Mouse (Mus musculus) gastrocnemius, adult 2 months (tissue): ENCODE measurements around the gene Fgfr2. TPM values are rescaled to one million over a fixed set of nuclear protein-coding genes. Genes with fewer than 3 reads are reported as not detected.

Source experiments
- DNase-seq: peaks from one replicate; pipeline ENCODE4 v3.0.0; 2022
- H3K27ac ChIP-seq: fragments of 200-600 bp; 2 replicates; pipeline ENCODE4 v1.8.1; 2022; ENCODE audit warnings: mild to moderate bottlenecking
- H3K4me3 ChIP-seq: fragments of 200-600 bp; 2 replicates; pipeline ENCODE4 v1.8.1; 2022; ENCODE audit warnings: mild to moderate bottlenecking, moderate library complexity
- CTCF ChIP-seq: fragments of 200-600 bp; IDR thresholded peaks from 2 replicates; pipeline ENCODE4 v1.8.1; 2022; ENCODE audit warnings: antibody characterized with exemption, mild to moderate bottlenecking, moderate library complexity
- intact Hi-C: fragments of 180-260 bp; cut with DNase I; formaldehyde crosslinking; loops from one replicate; pipeline ENCODE4 v1.15.1; 2025
- total RNA-seq, 2 experiments: library from RNA; stranded (reverse); gene quantifications; 2 replicates each; pipeline ENCODE4 v1.2.3; 2021

Gene Fgfr2
- total RNA-seq, 2 experiments from 2014 or later = 0.15 to 0.33 TPM

DNA sequence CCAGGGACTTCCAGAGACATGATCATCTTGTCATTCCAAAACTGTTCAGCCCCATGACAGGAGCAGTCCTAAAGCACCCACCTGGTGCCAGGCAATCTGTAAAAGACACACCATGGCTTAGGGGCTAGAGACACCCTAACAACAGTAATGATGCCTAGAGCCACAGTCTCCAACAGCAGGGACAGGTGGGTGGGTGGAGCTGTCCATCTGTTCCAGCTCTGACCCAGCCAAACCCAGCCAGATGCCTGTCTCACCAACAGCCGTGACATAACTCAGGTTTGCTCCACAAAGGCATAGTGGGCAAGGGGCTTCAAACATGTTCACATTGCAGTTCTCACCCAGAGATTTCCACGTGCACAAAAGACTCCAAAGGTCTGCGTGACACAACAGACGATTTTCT is 841.4 kb downstream of the Fgfr2 start:
- no peak overlapping the region for H3K4me3 ChIP-seq
- no peak for TF ChIP-seq CTCF
- no peak overlapping the region for H3K27ac ChIP-seq
- intact Hi-C loops = no loop called here
- no peak for DNase-seq

DNA sequence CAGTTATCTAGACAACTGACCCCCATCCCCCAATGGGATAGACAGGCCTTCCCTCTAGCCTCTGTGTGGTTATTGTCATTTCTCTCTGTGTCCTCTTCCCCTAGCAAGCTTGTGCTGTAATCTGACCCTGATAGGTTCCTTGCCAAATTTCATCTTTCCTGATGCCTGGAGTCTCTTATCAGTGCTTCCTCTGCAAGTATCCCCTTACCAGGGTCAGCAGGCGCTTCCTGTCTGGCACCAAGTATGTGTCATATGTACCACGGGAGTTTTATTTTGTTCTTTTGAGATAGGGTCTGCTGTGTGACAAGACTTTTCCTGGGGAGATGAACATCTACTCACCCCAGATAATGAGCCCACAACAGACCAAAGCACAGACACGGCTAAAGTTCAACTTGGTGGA is 844.5 kb downstream of the Fgfr2 start:
- no peak overlapping the region for H3K4me3 ChIP-seq
- no peak for TF ChIP-seq CTCF
- DNase-seq = no peak
- H3K27ac ChIP-seq = no peak overlapping the region
- intact Hi-C loops = no loop called here

DNA sequence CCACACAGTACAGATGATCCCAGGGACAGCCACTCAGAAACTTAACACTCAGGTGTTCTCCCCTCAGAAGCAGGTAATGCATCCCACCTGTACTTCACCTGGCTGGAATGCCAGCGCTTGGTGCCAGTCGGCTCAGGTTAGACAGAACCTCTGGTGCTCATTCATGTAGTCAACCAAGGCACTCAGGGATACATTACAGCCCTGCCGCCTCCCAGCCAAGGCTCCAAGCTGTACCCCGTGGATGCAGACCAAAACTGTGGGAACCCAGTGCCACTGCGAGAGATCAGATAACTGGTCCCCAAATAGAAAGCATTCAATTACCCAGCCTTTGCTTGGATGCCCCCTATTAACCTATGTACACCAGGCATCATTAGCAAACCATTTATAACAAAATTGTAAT is 846.9 kb downstream of the Fgfr2 start:
- intact Hi-C loops = no loop called here
- Histone ChIP-seq H3K4me3 (no peak overlapping the region), H3K27ac (no peak overlapping the region)
- DNase-seq = peak; percentile 68
- no peak for TF ChIP-seq CTCF

DNA sequence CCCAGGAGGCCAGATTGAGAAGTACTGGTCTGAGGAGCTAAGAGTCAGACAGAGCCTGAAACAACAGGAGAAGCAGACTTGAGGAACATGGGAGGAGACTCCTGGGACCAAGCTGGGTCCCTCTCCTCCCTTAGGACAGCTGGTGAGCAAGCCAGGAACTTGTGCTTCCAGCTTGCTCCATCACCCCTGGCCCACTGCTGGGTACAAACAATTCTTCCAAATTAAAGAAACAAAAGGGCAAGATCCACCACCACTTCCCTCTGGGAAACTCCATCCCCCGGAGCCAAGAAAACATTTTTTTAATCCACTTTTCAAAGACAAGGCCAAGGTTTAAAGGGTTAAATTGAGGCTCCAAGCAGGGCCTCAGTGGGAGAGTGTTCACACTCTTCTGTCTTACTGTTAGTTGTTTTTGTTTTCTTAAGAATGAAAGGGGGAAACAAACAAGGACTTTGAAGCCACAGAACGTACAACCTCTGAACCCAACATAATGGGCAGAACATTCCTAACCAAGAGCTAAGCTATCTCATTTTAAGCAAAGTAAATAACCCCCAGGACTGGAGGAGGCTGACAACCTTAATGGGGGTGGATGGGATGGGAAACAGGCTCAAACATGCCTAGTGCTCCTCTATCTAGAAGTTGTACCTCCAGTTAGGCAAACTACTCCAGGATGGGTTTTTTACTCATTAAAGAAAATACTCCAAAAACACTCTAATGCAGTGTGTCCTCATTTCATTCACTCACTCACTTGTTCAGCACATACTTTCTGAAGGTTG is 849.2 kb downstream of the Fgfr2 start:
- Histone ChIP-seq H3K27ac (no peak overlapping the region), H3K4me3 (no peak overlapping the region)
- intact Hi-C loops = no loop called here
- no peak for TF ChIP-seq CTCF
- no peak for DNase-seq

- DNase-seq = no peak
- intact Hi-C loops = no loop called here
- no peak for TF ChIP-seq CTCF
- H3K4me3 ChIP-seq = no peak overlapping the region
- H3K27ac ChIP-seq = no peak overlapping the region
Measured at GRCm38 (mm10) chr7:132272984-132273383, 850.2 kb downstream of the Fgfr2 start.

DNA sequence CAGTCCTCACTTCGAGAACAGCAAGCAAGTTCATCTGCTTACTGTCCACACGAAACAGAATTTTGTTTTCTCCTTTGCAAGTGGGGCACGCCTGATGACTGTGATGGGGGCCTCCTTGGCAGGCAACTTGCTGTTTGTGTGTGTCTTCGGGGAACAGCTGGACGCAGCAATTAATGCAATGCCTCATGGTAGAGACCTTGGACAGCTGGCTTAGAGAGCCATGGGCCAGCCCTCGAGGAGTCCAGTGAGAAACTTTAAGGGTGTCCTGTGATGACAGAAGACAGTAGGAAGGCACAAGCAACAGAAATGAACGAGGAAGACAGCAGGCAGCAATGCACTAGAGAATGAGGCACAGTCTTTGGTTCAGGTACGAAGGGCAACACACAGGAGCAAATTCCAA is 852.8 kb downstream of the Fgfr2 start:
- Histone ChIP-seq H3K4me3 (no peak overlapping the region), H3K27ac (no peak overlapping the region)
- no peak for DNase-seq
- intact Hi-C loops = no loop called here
- TF ChIP-seq CTCF = no peak

DNA sequence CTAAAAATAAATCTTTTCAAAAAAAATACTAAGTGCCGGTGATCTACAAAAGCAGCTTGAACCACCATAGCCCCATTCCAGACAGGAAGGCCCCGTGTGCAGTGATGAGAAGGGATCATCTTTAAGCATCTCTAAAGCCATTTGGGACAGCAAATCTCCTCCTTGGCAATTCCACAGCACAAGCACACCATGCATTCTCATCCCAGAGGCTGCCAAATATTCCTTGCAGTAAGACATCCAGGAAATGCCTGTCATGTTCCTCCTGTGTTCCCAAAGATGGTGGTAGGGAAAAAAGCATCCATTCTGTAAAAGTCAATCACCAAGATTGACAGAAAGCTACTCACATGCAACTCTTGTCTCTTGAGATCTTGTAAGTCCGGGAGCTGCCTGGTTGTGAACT is 853.5 kb downstream of the Fgfr2 start:
- intact Hi-C loops = no loop called here
- no peak overlapping the region for H3K27ac ChIP-seq

DNA sequence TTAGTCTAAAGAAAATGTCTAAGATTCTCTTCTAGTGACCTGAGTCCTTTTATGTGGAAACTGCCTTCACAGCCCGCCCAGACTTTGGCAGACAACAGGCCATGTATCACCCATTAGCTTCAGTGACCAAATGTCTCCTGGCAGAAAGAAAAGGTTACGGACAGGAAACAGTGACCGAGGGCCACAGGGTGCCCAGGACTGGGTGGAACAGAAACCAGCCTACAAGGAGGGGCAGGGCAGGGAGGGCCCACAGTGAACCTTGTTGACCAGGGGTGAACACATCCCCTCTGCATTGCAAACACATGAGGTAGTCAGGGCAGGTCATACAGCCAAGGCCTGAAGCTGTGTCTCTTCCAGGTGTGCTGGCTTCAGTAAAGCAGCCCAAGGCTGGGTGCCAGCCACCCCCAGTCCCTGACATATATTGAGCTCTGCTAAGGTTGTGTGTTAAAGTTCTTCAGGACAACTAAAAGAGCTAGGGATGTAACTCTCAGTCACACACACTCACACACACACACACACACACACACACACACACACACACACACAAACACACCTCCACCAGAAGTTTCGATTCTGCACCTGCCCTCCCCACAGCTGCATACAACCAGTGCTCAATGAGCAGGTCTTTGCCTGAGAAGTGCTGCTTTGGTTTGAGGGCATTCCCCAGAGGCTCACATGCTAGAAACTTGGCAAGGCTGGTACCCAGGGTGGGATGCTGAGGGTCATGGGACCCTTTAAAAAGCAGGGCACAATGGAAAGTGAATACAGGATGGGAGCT is 855.2 kb downstream of the Fgfr2 start:
- intact Hi-C loops = no loop called here
- DNase-seq = peak; percentile 56
- Histone ChIP-seq H3K4me3 (no peak overlapping the region), H3K27ac (peak overlapping the region; percentile 38; the same call in 1 of the 2 replicates)
- no peak for TF ChIP-seq CTCF

More for the DNA sequence above, 853.5 kb downstream of the Fgfr2 start:
- H3K4me3 ChIP-seq = no peak overlapping the region
- TF ChIP-seq CTCF = no peak
- DNase-seq = no peak

- intact Hi-C loops = no loop called here
- Histone ChIP-seq H3K27ac (no peak overlapping the region), H3K4me3 (no peak overlapping the region)
- no peak for TF ChIP-seq CTCF
- DNase-seq = no peak
Measured at GRCm38 (mm10) chr7:132264763-132265162, 858.4 kb downstream of the Fgfr2 start.

GRCm38 (mm10) chr7:132263186-132263585 is 860.0 kb downstream of the Fgfr2 start:
- Histone ChIP-seq H3K4me3 (no peak overlapping the region), H3K27ac (no peak overlapping the region)
- TF ChIP-seq CTCF = no peak
- intact Hi-C loops = no loop called here
- no peak for DNase-seq

- intact Hi-C loops = no loop called here
- Histone ChIP-seq H3K4me3 (no peak overlapping the region), H3K27ac (no peak overlapping the region)
- no peak for DNase-seq
- no peak for TF ChIP-seq CTCF
Measured at GRCm38 (mm10) chr7:132262696-132263095, 860.5 kb downstream of the Fgfr2 start.

- H3K27ac ChIP-seq = no peak overlapping the region
- intact Hi-C loops = no loop called here
- no peak for TF ChIP-seq CTCF
- no peak overlapping the region for H3K4me3 ChIP-seq
- no peak for DNase-seq
Measured at GRCm38 (mm10) chr7:132261885-132262284, 861.3 kb downstream of the Fgfr2 start.

- Histone ChIP-seq H3K4me3 (no peak overlapping the region), H3K27ac (no peak overlapping the region)
- DNase-seq = no peak
- intact Hi-C loops = no loop called here
- no peak for TF ChIP-seq CTCF
Measured at GRCm38 (mm10) chr7:132260632-132261031, 862.5 kb downstream of the Fgfr2 start.
